Mouse (Mus musculus) stomach, embryonic 16.5 days (tissue): ENCODE data around the gene Mcm5. TPM values are rescaled to one million over a fixed set of nuclear protein-coding genes. Genes with fewer than 3 reads are reported as not detected.

Experiments used
- polyA plus RNA-seq: library from polyadenylated mRNA; unstranded; fragments of >200 nt; fragmentation: Nextera tagmentation; extraction: Ambion mirVana; gene quantifications from 2 replicates; pipeline ENCODE4 v1.2.1, GENCODE M21; 2015

Gene Mcm5
- polyA plus RNA-seq, 1 experiment from 2014 or later, result 112 TPM

Other genes with a start within 250 kb of the Mcm5 start
- gene Isx, start 236.4 kb upstream of the Mcm5 start, polyA plus RNA-seq, result 8.7 and 8.8 TPM in 2 replicates
- gene Hmgxb4, start 116.2 kb upstream of the Mcm5 start, polyA plus RNA-seq, result 22.2 and 28.4 TPM in 2 replicates
- gene Tom1, start 75.9 kb upstream of the Mcm5 start, polyA plus RNA-seq, result 33.2 and 34.4 TPM in 2 replicates
- gene Hmox1, start 15.9 kb upstream of the Mcm5 start, polyA plus RNA-seq, result 25.7 and 25.8 TPM in 2 replicates
- 0.80 and 1.1 TPM in 2 replicates for gene Rasd2, start 104.4 kb downstream of the Mcm5 start, polyA plus RNA-seq